ENCODE assay signal across 8 mouse cellular contexts in the genomic region with DNA sequence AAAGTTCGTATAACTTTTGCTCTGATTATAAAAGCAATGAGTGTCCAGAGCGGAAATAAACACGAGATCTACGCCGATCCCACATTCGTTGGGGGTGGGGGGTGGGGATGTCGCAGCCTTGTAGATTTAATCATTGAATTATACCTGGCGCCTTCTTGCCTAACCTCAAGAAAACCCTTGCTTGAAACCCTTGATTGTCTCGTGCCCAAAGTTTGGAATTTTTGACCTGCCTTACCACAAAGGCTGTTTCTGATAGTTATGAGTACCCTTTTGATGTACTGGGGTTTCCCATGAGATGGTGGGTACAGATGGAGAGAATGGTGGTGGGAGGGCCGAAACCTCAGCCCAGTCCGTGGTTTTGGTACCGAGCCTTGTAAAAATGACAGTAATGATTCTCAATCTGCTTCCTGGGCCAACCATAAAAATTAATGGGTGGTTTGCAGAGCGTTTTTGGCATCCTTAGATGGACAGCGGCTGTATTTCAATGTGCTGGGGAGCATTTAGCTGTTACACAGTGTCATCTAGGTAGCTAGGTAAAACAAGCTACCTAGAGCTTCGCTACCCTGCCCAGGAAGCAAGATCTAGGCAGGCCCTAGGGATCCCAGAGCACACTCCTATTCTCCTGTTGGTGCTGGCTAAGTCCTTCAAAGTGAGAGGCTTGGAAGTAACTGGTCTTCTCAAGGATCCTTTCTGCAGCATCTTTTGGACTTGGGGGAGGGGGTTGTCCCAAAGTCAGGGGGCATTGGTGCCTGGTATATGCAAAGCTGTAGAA. TPM values are rescaled to one million over a fixed set of nuclear protein-coding genes. Genes with fewer than 3 reads are reported as not detected.
DNase-seq lines count a peak whose midpoint lies in the region; ATAC-seq lines count a peak whose summit lies in the region.

No protein-coding gene starts in this region.

- H3K9ac ChIP-seq in heart, embryonic 14.5 days (ENCODE audit: low read length) = peak overlapping the region; percentile 94
- peak overlapping the region; percentile 86 for H3K9ac ChIP-seq in embryonic facial prominence, embryonic 12.5 days
- peak overlapping the region; percentile 83 for H3K9ac ChIP-seq in intestine, embryonic 14.5 days (ENCODE audit: low read length)

- no peak for DNase-seq in heart, adult 9 months (ENCODE audit: low spot score in 2 of 2)
- DNase-seq in intestine, embryonic 14.5 days (ENCODE audit: low spot score) = no peak
- peak; percentile 38 for DNase-seq in neural tube, embryonic 10.5 days (ENCODE audit: extremely low spot score, low spot score)
- DNase-seq in right cerebral cortex, adult 18-20 months = no peak
- DNase-seq in adrenal gland, postnatal 14 days = no peak
- no peak for DNase-seq in embryo, embryonic 11 days

- H3K4me2 ChIP-seq in heart, embryonic 14.5 days (ENCODE audit: low read length) = peak overlapping the region; percentile 73
- peak overlapping the region; percentile 64 for H3K4me2 ChIP-seq in embryonic facial prominence, embryonic 12.5 days (replicated peaks)
- peak overlapping the region; percentile 72 for H3K4me2 ChIP-seq in intestine, embryonic 14.5 days (ENCODE audit: low read length)

- H3K36me3 ChIP-seq in heart, embryonic 14.5 days (ENCODE audit: control insufficient read depth, insufficient read depth, low read length) = no peaks in the 10 kb centered on the region
- H3K36me3 ChIP-seq in embryonic facial prominence, embryonic 12.5 days = no peaks in the 10 kb centered on the region
- no peaks in the 10 kb centered on the region for H3K36me3 ChIP-seq in intestine, embryonic 14.5 days (ENCODE audit: control insufficient read depth, insufficient read depth, low read length)

- H3K9me3 ChIP-seq in heart, embryonic 14.5 days (ENCODE audit: control insufficient read depth, low read length) = no peaks in the 10 kb centered on the region
- no peaks in the 10 kb centered on the region for H3K9me3 ChIP-seq in embryonic facial prominence, embryonic 12.5 days
- no peaks in the 10 kb centered on the region for H3K9me3 ChIP-seq in intestine, embryonic 14.5 days (ENCODE audit: control insufficient read depth, low read length)

- peak overlapping the region; percentile 79 to 82 for H3K4me3 ChIP-seq in heart, embryonic 14.5 days (ENCODE audit: control insufficient read depth in 1 of 2, insufficient read depth in 1 of 2, low read depth in 1 of 2, low read length in 2 of 2)
- H3K4me3 ChIP-seq in embryonic facial prominence, embryonic 12.5 days = peak overlapping the region; percentile 83
- peak overlapping the region; percentile 57 for H3K4me3 ChIP-seq in intestine, embryonic 14.5 days (ENCODE audit: low read depth, low read length)

- no peaks in the 10 kb centered on the region for H3K27me3 ChIP-seq in heart, embryonic 14.5 days (ENCODE audit: control insufficient read depth, insufficient read depth, low read length)
- no peaks in the 10 kb centered on the region for H3K27me3 ChIP-seq in embryonic facial prominence, embryonic 12.5 days
- H3K27me3 ChIP-seq in intestine, embryonic 14.5 days (replicated peaks; ENCODE audit: control insufficient read depth, insufficient read depth, low read length) = no peaks in the 10 kb centered on the region

- WGBS in heart, embryonic 14.5 days = 7% methylated on average over 15 of the region's 15 CpGs
- 4% methylated on average over 15 of the region's 15 CpGs for WGBS in embryonic facial prominence, embryonic 12.5 days
- 6% methylated on average over 15 of the region's 15 CpGs for WGBS in intestine, embryonic 14.5 days

- peak overlapping the region; percentile 58 to 90 for H3K27ac ChIP-seq in heart, embryonic 14.5 days (replicated peaks in 1 of 2; ENCODE audit: control insufficient read depth in 1 of 2, insufficient read depth in 1 of 2, low read depth in 2 of 2, low read length in 2 of 2)
- peak overlapping the region; percentile 84 for H3K27ac ChIP-seq in embryonic facial prominence, embryonic 12.5 days
- H3K27ac ChIP-seq in intestine, embryonic 14.5 days (ENCODE audit: low read depth) = peak overlapping the region; percentile 63

- peaks cover 27 to 45% of the 10 kb centered on the region in 2 experiments for H3K4me1 ChIP-seq in heart, embryonic 14.5 days (ENCODE audit: control insufficient read depth in 2 of 2, insufficient read depth in 2 of 2, low read length in 2 of 2)
- peaks cover 55% of the 10 kb centered on the region for H3K4me1 ChIP-seq in embryonic facial prominence, embryonic 12.5 days
- peaks cover 30% of the 10 kb centered on the region for H3K4me1 ChIP-seq in intestine, embryonic 14.5 days (replicated peaks; ENCODE audit: control insufficient read depth, insufficient read depth, low read length)

- ATAC-seq in heart, embryonic 14.5 days (ENCODE audit: insufficient number of reproducible peaks, insufficient read depth, low FRiP score, low read depth) = no peak
- no peak for ATAC-seq in embryonic facial prominence, embryonic 12.5 days (ENCODE audit: insufficient number of reproducible peaks, insufficient read depth, low FRiP score, low TSS enrichment)
- ATAC-seq in intestine, embryonic 14.5 days (replicated peaks; ENCODE audit: low FRiP score, low TSS enrichment, low read depth) = no peak

RNA-seq across cellular contexts. Expression of a gene that starts 1.3 kb away (rescaled TPM):
- polyA plus RNA-seq in heart, embryonic 14.5 days (2014; fragmentation: Nextera tagmentation; extraction: Ambion mirVana) = 17.2 and 19.2 TPM in 2 replicates
- polyA plus RNA-seq in embryonic facial prominence, embryonic 12.5 days (2016; fragmentation: Nextera tagmentation; extraction: Ambion mirVana) = 25.7 and 27.4 TPM in 2 replicates
- polyA plus RNA-seq in intestine, embryonic 14.5 days (2014; fragmentation: Nextera tagmentation; extraction: Ambion mirVana) = 22.6 and 25.5 TPM in 2 replicates
- total RNA-seq in adrenal gland, postnatal 14 days (2021) = 15.0 and 19.1 TPM in 2 replicates
